24 mouse cellular contexts compared by ENCODE assay signal in genomic region chr17:49016229-49016628, GRCm38 (mm10).
"Had no signal": no experiment of that assay in that cellular context is flagged by ENCODE, and none has a peak within 500 bp of the region (broad histone marks: within the 10 kb centered on the region; RNA-seq: fewer than 3 reads in every experiment).

No protein-coding gene starts in this region.

- H3K9ac ChIP-seq: limb, embryonic 12.5 days; limb, embryonic 15.5 days; liver, embryonic 14.5 days; lung, embryonic 15.5 days; midbrain, embryonic 15.5 days; neural tube, embryonic 12.5 days; neural tube, embryonic 15.5 days; stomach, embryonic 15.5 days had no signal

- ATAC-seq: intestine, embryonic 16.5 days; midbrain, embryonic 15.5 days had no signal

- H3K27ac ChIP-seq: limb, embryonic 12.5 days; limb, embryonic 15.5 days; liver, embryonic 14.5 days; lung, embryonic 15.5 days; midbrain, embryonic 10.5 days; midbrain, embryonic 15.5 days; neural tube, embryonic 12.5 days; neural tube, embryonic 15.5 days; stomach, embryonic 15.5 days had no signal

- H3K27me3 ChIP-seq: limb, embryonic 12.5 days; limb, embryonic 15.5 days; lung, embryonic 15.5 days; megakaryocyte, embryonic 14.5 days; midbrain, embryonic 15.5 days; neural tube, embryonic 12.5 days; neural tube, embryonic 15.5 days; stomach, embryonic 15.5 days had no signal

- DNase-seq: kidney, adult 18-20 months; kidney, adult 9 months; kidney, postnatal 14 days; kidney, postnatal 4 days; left cerebral cortex, postnatal 4 days; lung, adult 18-20 months; lung, postnatal 10 days; lung, postnatal 36 days; retina, postnatal 1 day; right cerebral cortex, postnatal 25 days; spleen, adult 18-20 months; thymus, adult 18-20 months; thymus, postnatal 36 days had no signal

- H3K4me2 ChIP-seq: limb, embryonic 12.5 days; limb, embryonic 15.5 days; lung, embryonic 15.5 days; midbrain, embryonic 15.5 days; neural tube, embryonic 12.5 days; neural tube, embryonic 15.5 days; stomach, embryonic 15.5 days had no signal

- H3K4me1 ChIP-seq: megakaryocyte, embryonic 14.5 days had no signal

- H3K4me3 ChIP-seq: limb, embryonic 12.5 days; limb, embryonic 15.5 days; lung, embryonic 15.5 days; megakaryocyte, embryonic 14.5 days; midbrain, embryonic 10.5 days; midbrain, embryonic 15.5 days; neural tube, embryonic 12.5 days; neural tube, embryonic 15.5 days; stomach, embryonic 15.5 days had no signal

- H3K36me3 ChIP-seq: limb, embryonic 12.5 days; limb, embryonic 15.5 days; lung, embryonic 15.5 days; midbrain, embryonic 10.5 days; midbrain, embryonic 15.5 days; neural tube, embryonic 12.5 days; neural tube, embryonic 15.5 days; stomach, embryonic 15.5 days had no signal

- H3K9me3 ChIP-seq: limb, embryonic 12.5 days; limb, embryonic 15.5 days; lung, embryonic 15.5 days; midbrain, embryonic 10.5 days; midbrain, embryonic 15.5 days; neural tube, embryonic 12.5 days; neural tube, embryonic 15.5 days; stomach, embryonic 15.5 days had no signal
